Mouse (Mus musculus) myocyte (in vitro differentiated cells): Measurements from ENCODE around the gene Smyd5.

Experiments used
- CEBPB ChIP-seq: IDR thresholded peaks from 2 replicates; pipeline ENCODE4 v1.6.1; 2011; ENCODE audit warnings: mild to moderate bottlenecking, moderate library complexity; ENCODE audit not compliant: poor library complexity, insufficient read depth, severe bottlenecking
- E2F4 ChIP-seq: IDR thresholded peaks from one replicate; pipeline ENCODE4 v1.6.1; 2011; ENCODE audit warnings: mild to moderate bottlenecking, control low read depth, moderate library complexity; ENCODE audit not compliant: insufficient read depth
- MAX ChIP-seq: IDR thresholded peaks from one replicate; pipeline ENCODE4 v1.6.1; 2011; ENCODE audit warnings: low read depth, mild to moderate bottlenecking, control low read depth
- MYOD1 ChIP-seq, 3 experiments: IDR thresholded peaks; one replicate each; pipeline ENCODE4 v1.6.1; 2011; ENCODE audit warnings: control low read depth in 2 of 3, low read depth in 2 of 3, mild to moderate bottlenecking in 2 of 3, moderate library complexity in 1 of 3; ENCODE audit not compliant: insufficient read length in 2 of 3, control insufficient read depth in 1 of 3
- MYOG ChIP-seq, 3 experiments: IDR thresholded peaks; one replicate each; pipeline ENCODE4 v1.6.1; 2011; ENCODE audit warnings: control low read depth in 2 of 3, low read depth in 2 of 3, mild to moderate bottlenecking in 2 of 3; ENCODE audit not compliant: insufficient read length in 2 of 3, control insufficient read depth in 1 of 3, insufficient read depth in 1 of 3
- POLR2A ChIP-seq: IDR thresholded peaks from one replicate; pipeline ENCODE4 v1.6.1; 2011; ENCODE audit warnings: low read depth, mild to moderate bottlenecking, control low read depth, moderate library complexity; ENCODE audit not compliant: insufficient read length
- POLR2AphosphoS2 ChIP-seq: IDR thresholded peaks from one replicate; pipeline ENCODE4 v1.6.1; 2011; ENCODE audit warnings: low read depth, control low read depth; ENCODE audit not compliant: insufficient read length
- SRF ChIP-seq: IDR thresholded peaks from one replicate; pipeline ENCODE4 v1.6.1; 2011; ENCODE audit warnings: low read depth; ENCODE audit not compliant: control insufficient read depth, insufficient read length
- TCF12 ChIP-seq: IDR thresholded peaks from one replicate; pipeline ENCODE4 v1.6.1; 2011; ENCODE audit warnings: mild to moderate bottlenecking, control low read depth; ENCODE audit not compliant: poor library complexity, insufficient read depth, severe bottlenecking
- TCF3 ChIP-seq: IDR thresholded peaks from one replicate; pipeline ENCODE4 v1.6.1; 2011; ENCODE audit warnings: low read depth, control low read depth; ENCODE audit not compliant: insufficient read length
- USF1 ChIP-seq: IDR thresholded peaks from one replicate; pipeline ENCODE4 v1.6.1; 2011; ENCODE audit warnings: low read depth, mild to moderate bottlenecking, control low read depth, moderate library complexity

DNA sequence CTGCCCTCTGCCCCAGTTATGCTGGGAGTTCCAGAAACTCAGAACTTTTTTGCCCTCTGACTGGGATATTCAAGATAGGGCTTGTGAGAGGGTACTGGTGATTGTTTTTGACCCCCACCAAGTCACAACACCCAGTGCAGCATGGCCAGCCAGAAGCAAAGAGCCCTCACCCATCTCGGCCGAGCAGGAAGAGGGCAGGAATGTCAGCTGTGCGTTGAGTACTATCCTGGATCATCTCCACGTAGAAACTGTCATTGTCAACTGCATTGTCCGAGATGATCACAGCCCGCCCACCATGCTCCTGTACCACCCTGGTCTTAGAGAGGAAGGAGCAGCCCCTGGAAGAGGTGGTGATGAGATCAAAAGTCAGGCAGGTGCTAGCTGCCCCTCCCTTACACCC, 15.6 kb downstream of the Smyd5 start:
- TF ChIP-seq POLR2A (no peak), SRF (no peak), MAX (no peak), USF1 (no peak), CEBPB (no peak), MYOG (IDR thresholded peaks at IDR 0.05; ENCODE audit: control insufficient read depth in 1 of 3, insufficient read depth in 1 of 3, insufficient read length in 2 of 3, low read depth in 2 of 3) (no peak), POLR2AphosphoS2 (peak; percentile 56), E2F4 (no peak), TCF3 (no peak), TCF12 (no peak), MYOD1 (IDR thresholded peaks at IDR 0.05; ENCODE audit: control insufficient read depth in 1 of 3, insufficient read length in 2 of 3, low read depth in 2 of 3) (no peak)
